Mouse (Mus musculus): ENCODE measurements around the gene Fam19a1.

Fam19a1 gene

DNA sequence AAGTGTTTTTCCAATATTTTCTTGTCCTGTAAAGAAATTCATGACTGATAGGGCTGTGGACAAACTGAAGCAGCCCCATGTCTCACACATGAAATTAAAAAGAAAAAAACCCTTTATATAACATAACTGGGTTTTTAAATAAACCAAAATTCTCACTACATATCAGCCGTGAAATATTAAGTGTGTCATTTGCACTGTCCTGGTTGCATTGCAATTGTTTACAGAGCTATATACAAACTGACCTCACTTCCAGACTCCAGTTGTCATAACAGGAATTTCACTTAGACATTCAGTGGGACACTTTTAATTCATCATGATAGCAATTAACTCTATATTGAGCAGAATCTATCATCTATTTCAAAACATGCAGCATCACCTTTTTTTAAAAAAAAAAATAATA lies 553.4 kb downstream of the Fam19a1 start:
- DNase-seq (ENCODE audit: low spot score in 2 of 2), result no peak

DNA sequence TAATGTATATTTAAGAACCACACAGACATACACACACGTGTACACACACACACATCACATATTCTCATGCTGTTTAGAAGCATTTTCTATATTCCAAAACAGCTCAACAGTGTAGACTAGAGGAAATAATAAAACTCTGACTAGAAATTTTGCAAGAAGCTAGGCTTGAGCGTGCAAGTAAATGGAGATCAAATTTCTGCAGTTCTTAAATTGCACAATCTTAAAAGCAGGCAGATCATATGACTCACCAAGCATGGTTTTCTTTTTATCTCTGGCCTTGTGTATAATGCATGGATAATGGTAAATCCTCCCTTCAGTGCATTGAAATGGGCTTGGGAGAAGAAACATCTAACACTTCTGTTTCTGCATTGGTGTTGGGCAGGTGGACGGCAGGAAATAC lies 564.9 kb downstream of the Fam19a1 start:
- no peak for DNase-seq (ENCODE audit: low spot score in 2 of 2)
